Mouse (Mus musculus) G1E (cell line): Measurements from ENCODE around the gene Dcaf8.

Source experiments
- CTCF ChIP-seq: IDR thresholded peaks from 2 replicates; pipeline ENCODE4 v1.5.1; 2012; ENCODE audit warnings: low read depth, low read length, inconsistent platforms, mixed read lengths
- GATA1 ChIP-seq: IDR thresholded peaks from 2 replicates; pipeline ENCODE4 v1.6.1; 2012; ENCODE audit warnings: borderline replicate concordance, low read length, inconsistent platforms, mixed read lengths
- TAL1 ChIP-seq: conservative IDR thresholded peaks from 2 replicates; pipeline ENCODE4 v1.6.1; 2012; ENCODE audit warnings: low read depth, low read length, inconsistent platforms, mixed read lengths

GRCm38 (mm10) chr1:172162009-172162408, 14.1 kb downstream of the Dcaf8 start:
- no peak for TF ChIP-seq GATA1
- TF ChIP-seq CTCF: no peak
- TF ChIP-seq TAL1: no peak
